Mouse (Mus musculus) layer of hippocampus, postnatal 14 days (tissue): ENCODE data around the gene Vangl1. TPM values are rescaled to one million over a fixed set of nuclear protein-coding genes. Genes with fewer than 3 reads are reported as not detected.
"Not testable (repeated sequence)": the region's sequence is repeated elsewhere in the genome, so short reads cannot be mapped to it uniquely, and the experiment has no call there.

Source experiments
- DNase-seq, 2 experiments: peaks; one replicate each; pipeline ENCODE4 v3.0.0; 2021 to 2022; ENCODE audit warnings: low spot score in 2 of 2, mixed read lengths in 1 of 2
- long read RNA-seq, 2 experiments: library from polyadenylated mRNA; stranded (forward); transcript quantifications; one replicate each; pipeline ENCODE4 v2.0.0; 2021
- total RNA-seq, 2 experiments: library from RNA; stranded (reverse); gene quantifications; 2 replicates each; pipeline ENCODE4 v1.2.3; 2021

The Vangl1 gene
- total RNA-seq: 10 to 100 TPM in 1 of 2 experiments, 1 to 10 TPM in 1; 9.2 to 12.5 TPM
- long read RNA-seq, experiment 1, full-length matches to known transcripts: 3 of 5 reads
- long read RNA-seq, experiment 1, partial matches to known transcripts: 0 of 5 reads
- long read RNA-seq, experiment 1, other reads (novel, unspliced or antisense): 2 of 5 reads
- long read RNA-seq, experiment 2, full-length matches to known transcripts: 5 of 12 reads
- long read RNA-seq, experiment 2, partial matches to known transcripts: 2 of 12 reads
- long read RNA-seq, experiment 2, other reads (novel, unspliced or antisense): 5 of 12 reads

- no peak for DNase-seq
These were observed at the start of gene Vangl1 for GRCm38 (mm10) chr3:102203781-102204721. TSS of gene Vangl1 (minus strand) at chr3:102204693.

GRCm38 (mm10) chr3:102253554-102253953 lies 49.1 kb upstream of the Vangl1 start:
- no peak for DNase-seq

- DNase-seq: no peak
These were observed 48.4 kb upstream of the Vangl1 start for GRCm38 (mm10) chr3:102252927-102253326.

GRCm38 (mm10) chr3:102250873-102251272 lies 46.4 kb upstream of the Vangl1 start:
- no peak for DNase-seq

- DNase-seq: peak; percentile 63 to 81
These were observed 45.0 kb upstream of the Vangl1 start for GRCm38 (mm10) chr3:102249401-102249991.

GRCm38 (mm10) chr3:102244601-102245000 lies 40.1 kb upstream of the Vangl1 start:
- no peak for DNase-seq

- DNase-seq: peak; percentile 61 to 77
These were observed 38.4 kb upstream of the Vangl1 start for GRCm38 (mm10) chr3:102242854-102243253.

GRCm38 (mm10) chr3:102231418-102232134 lies 27.1 kb upstream of the Vangl1 start:
- DNase-seq: peak in 1 of 2 experiments; percentile 11

- DNase-seq: no peak
These were observed 18.3 kb upstream of the Vangl1 start for GRCm38 (mm10) chr3:102222756-102223155.

- no peak for DNase-seq
These were observed 13.8 kb upstream of the Vangl1 start for GRCm38 (mm10) chr3:102218301-102218700.

- no peak for DNase-seq
These were observed 10.2 kb upstream of the Vangl1 start for GRCm38 (mm10) chr3:102214736-102215135.

- no peak for DNase-seq
These were observed 9.8 kb upstream of the Vangl1 start for GRCm38 (mm10) chr3:102214299-102214698.

- DNase-seq: no peak
These were observed 8.4 kb upstream of the Vangl1 start for GRCm38 (mm10) chr3:102212896-102213295.

GRCm38 (mm10) chr3:102212336-102212735 lies 7.8 kb upstream of the Vangl1 start:
- no peak for DNase-seq

GRCm38 (mm10) chr3:102211340-102211739 lies 6.8 kb upstream of the Vangl1 start:
- no peak for DNase-seq

GRCm38 (mm10) chr3:102210775-102211174 lies 6.3 kb upstream of the Vangl1 start:
- no peak for DNase-seq

- DNase-seq: no peak
These were observed 4.4 kb upstream of the Vangl1 start for GRCm38 (mm10) chr3:102208861-102209260.

GRCm38 (mm10) chr3:102205458-102205830 lies 951 bp upstream of the Vangl1 start:
- DNase-seq: no peak

GRCm38 (mm10) chr3:102204734-102205457 lies 403 bp upstream of the Vangl1 start:
- not testable (repeated sequence) for DNase-seq

GRCm38 (mm10) chr3:102203131-102203530 lies 1.4 kb downstream of the Vangl1 start:
- no peak for DNase-seq
